Mouse (Mus musculus): ENCODE results near the gene Ell2.

- TF ChIP-seq CTCF (IDR thresholded peaks at IDR 0.05; ENCODE audit: control insufficient read depth, insufficient read depth, insufficient replicate concordance, low read depth, low read length) (no peak), POLR2A (IDR thresholded peaks at IDR 0.05; ENCODE audit: control insufficient read depth, low read depth, low read length) (no peak)
Measured at GRCm38 (mm10) chr13:75818945-75819706, 112.6 kb downstream of the Ell2 start.
